Mouse (Mus musculus) right cerebral cortex, postnatal 25 days (tissue): Measurements from ENCODE around the gene Alox15.
"Not testable (repeated sequence)": the region's sequence is repeated elsewhere in the genome, so short reads cannot be mapped to it uniquely, and the experiment has no call there.

Experiments
- DNase-seq: peaks from one replicate; pipeline ENCODE4 v3.0.0; 2022

The Alox15 gene

DNA sequence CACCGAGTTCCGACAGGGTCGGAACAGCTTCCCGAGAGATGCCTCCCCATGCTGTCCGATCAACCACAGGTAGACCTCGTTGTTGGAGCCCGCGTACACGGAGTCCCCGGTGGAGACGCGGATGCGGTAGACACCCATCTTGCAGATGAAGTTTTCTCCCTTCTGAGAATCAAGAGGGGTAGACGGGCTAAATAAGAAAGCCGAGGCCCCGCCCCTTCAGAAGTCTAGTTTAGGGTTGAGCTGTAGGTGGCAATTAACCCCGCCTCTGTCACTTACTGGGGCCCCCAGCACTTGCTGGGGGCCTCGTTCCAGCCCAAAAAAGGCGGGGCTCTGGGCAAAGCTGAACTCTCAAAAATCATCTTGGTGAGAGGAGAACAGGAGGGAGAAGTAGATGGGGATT lies at the start of gene Alox15:
Gene Alox15 (minus strand): TSS at position 164 of the 400 bp plus-strand sequence.
- no peak for DNase-seq

DNA sequence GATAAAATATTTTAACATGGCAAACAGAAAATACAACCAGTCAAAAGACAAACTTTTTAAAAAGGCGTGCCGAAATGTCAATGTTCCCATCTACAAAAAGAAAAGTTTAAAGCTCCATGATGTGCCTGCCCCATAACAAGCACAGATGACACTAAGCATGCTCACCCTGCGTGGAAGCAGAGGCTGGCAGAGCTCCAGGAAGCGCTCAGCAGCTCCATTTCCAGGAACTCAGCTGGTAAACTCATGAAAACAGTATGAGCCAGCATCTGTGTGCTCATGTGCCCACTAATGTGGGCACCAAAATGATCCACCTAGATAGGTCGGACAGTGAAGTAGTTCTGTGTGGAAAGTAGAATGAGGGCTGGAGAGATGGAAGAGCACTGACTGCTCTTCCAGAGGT lies 37.6 kb upstream of the Alox15 start:
- no peak for DNase-seq

DNA sequence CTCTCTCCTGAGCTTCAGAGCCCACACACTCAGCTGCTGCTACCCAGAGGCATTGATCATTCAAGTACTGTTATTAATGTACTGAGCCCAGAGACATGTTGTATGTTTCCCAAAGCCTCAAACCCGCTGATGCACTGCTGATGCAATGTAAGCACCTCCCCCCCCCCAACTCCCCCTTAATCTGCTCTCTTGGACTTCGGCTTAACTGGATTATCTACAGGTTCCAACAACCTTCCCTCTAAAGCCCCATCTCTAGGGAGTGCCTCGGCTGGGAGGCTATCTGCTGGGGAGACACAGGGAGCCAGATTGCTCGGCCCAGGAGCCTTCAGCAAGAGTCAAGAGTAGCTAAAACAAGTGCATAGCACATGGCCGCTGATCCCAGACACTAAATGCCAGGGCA lies 35.6 kb upstream of the Alox15 start:
- no peak for DNase-seq

DNA sequence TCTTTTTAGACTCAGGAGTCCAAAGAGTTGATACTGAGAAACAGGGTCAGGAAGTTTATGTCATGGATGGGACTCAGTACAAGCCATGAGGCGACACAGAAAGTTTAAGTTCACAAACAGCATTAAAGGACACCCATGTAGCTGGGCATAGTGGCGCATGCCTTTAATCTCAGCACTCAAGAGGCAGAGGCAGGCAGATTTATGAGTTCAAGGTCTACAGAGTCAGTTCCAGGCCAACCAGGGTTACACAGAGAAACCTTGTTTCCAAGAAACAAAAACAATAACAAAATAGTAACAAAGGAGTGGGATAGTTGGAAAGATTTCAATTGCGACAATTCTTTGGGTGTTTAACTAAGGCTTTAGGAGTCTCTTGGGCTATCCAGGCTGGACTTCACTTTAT lies 32.3 kb upstream of the Alox15 start:
- DNase-seq: no peak

DNA sequence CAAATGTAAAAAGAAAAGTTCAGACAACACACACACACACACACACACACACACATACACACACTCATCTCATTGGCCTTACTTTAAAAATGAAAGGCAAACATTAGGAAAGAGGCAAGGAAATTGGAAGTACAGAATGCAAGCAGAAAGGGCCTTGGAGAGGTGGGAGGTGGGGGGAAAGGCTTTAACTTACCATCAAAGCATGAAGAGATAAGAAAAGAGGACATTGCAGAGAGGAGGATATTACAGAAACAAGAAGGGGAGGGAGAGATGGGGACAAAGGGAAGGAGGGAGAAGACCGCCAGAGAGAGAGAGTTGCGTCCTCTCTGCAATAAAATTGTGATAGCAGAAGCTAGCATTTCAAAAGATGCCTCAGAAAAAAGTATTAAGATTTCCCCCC lies 29.5 kb upstream of the Alox15 start:
- no peak for DNase-seq

DNA sequence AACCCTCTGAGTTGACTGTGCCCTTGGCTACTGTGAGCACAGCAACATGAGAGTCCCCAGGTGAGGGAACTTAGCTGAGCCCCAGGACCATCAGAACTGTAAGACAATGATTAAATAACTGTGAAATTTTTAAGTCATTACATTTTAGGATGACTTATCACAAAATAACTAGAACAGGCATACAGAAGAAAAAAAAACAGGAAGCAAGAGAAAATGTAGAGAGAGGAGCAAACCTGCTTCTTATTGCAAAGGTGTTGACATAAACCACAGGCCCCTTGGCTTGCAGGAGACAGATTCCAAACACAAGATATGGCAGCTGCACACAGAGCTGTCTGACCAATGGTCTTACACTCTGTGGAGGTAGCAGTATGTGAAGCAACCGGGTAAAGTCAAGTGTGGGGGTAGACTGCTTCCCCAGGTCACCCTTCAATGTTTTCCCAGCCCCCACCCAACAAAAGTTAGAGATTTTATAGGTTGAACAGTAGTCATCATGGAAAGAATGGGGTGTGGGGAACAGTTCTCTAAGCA lies 28.7 kb upstream of the Alox15 start:
- no peak for DNase-seq

DNA sequence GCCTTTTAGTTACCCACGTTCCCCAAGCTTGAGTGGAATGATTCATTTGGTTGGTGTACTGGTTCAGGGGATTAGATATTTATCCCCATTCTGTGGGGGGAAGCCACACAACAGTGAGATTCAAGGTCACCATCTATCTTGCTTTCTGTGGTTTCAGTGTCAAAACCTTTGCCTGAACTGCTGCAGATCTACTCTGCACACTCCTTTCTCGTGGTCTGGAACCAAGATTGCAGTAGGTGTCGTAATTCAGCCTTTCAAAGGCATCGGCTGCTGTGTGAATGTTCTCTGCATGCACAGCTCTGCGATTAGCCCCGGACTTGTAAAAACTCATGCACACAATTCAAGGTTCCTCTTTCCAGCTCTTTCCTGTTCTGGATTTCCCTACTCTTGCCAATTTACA lies 24.2 kb upstream of the Alox15 start:
- no peak for DNase-seq

DNA sequence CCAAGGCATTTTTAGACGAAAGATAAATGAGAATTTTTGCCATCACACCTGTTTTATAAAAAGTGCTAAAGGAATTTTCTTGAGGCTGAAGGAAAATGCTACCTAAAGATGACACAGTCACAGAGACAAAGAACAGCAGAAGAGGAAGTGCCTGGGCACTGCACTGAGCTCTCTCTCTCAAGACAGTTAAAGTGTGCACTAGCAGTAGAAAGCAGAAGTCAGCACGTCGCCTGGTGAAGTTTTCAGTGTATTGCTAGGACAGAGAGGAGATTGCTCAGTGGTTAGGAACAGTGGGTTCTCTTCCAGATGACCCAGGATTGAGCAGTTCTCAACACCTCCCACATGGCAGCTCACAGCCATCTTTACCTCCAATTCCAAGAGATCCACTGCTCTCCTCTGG lies 22.5 kb upstream of the Alox15 start:
- no peak for DNase-seq

DNA sequence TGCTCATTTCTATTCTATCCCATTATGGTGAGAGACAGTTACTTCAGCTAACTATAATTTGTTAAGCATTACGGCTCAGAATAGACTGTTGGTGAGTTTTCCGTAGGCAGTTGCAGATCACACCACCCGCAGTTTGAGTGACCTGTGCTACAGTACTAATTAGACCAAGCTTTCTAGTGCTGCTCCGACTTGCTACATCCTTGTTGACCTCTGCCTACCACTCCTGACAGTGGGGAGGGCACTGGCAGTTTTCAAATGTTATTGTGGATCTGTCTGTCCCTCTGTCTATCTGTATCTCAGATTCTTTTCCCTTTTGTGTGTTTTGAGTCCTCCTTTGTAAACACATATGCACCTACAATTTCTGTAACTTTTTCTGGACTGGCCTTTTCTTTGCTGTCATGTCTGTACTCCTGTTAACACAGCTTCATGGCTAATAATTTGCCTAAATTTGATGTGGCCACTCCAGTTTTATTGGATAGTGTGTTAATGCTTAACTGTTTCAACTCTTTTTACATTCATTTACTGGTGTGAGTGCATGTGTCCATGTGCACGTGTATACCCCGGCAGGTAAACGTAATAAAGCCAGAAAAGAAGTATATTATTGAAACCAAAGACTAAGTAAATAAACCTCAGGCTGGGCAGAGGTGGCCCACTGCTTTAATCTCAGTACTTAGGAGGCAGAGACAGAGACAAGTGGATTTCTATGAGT lies 21.2 kb upstream of the Alox15 start:
- no peak for DNase-seq

DNA sequence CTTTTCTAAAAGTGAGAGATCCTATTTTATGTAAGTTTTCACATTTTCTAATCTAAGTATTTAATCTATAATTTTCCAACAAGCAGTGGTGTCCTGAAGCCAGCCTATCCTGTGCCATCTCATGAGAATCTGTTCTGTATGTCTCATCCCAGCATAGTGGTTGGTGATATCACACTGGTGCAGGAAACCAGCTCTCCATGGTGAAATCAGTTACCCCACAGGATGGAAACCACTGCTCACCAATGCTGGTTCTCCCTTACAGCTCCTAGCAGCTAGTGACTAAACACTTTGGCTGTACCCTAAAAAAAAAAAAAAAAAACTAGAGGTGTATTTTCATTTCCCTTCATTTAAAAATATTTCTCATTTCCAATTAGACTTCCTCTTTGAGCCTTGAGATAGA lies 20.6 kb upstream of the Alox15 start:
- DNase-seq: no peak

DNA sequence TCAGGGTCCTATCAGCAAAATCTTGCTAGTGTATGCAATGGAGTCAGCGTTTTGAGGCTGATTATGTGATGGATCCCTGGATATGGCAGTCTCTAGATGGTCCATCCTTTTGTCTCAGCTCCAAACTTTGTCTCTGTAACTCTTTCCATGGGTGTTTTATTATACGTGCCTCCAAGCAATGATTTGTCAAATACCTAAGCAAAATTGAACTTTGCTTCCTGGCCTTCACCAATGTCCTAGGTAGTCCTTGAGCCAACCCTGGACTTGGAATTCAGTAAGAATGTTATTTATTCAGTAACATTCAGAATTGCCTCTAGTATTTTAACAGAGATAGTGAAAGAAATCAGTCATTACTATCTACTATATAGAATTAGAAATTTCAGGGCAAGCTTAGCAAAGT lies 16.8 kb upstream of the Alox15 start:
- not testable (repeated sequence) for DNase-seq

DNA sequence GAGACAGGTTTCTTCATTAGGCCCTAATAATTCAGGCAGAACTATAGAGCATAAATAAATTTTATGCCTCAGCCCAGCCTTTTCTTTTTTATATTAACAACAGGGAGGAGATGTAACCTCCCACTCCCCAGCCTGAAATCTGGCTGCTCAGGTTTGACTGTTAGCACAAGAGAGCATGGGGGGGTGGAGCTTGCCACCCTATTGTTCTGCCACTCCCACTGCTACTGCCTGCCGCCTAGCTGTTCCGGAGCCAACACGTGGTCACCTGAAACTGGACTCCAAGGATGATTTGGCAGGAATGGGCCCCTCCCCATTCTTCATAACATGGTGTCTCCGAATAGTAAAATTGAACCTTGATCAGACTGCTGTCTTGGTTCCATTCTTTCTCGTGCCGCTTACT lies 15.9 kb upstream of the Alox15 start:
- DNase-seq: not testable (repeated sequence)

DNA sequence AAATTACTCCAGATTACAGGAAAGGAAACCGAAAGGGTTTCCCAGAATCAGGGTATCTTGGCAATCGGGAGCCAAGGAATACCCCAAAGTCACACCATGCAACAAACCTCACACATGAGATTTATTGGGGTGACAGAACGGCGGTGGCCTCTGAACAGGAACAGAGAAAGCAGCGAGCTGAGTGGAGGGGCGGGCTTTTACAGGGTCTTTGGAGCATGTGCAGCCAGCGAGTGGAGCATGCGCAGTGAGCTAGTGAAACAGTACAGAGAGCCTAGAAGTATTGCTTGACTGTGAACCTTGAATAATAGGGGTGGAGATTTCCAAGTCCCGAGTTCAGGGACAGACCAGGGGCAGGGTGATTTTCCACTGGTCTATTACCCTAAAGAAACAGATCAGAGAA lies 3.2 kb downstream of the Alox15 start:
- no peak for DNase-seq

DNA sequence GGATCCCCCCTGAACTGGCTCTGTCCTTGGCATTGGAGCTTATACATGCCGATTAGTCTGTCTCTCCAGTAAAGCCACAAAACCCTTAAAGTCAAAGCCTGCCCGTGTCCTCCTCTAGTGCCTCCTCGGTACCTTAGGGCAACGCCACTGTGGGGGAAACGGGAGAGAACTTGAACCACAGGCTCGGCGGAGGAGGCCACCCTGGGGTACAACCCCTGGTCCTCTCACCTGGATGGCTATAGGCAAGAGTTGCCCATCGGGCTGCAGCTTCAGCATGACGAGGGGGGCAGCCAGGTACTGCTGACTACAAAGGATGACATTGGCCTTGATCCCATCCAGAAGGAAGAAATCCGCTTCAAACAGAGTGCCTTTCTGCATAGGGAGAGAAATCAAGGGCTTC lies 4.0 kb downstream of the Alox15 start:
- no peak for DNase-seq

DNA sequence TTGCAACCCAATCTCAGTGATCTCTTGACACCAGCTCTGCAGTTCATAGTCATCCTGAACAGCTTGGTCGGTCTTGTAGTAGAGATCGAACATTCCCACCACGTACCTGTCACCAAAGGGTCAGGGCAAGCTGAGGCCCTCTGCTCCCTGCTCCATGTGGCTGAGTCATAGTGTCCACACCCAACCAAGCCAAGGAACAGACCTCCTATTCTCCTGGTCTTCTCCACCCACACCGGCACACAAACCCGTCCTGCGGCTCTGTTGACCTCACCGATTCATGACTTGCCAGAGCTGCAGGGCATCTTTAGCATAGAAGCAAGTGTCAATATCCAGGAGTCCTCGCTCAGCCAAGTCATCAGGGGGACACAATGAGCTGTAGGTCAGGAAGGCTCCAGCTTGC lies 6.3 kb downstream of the Alox15 start:
- DNase-seq: no peak

DNA sequence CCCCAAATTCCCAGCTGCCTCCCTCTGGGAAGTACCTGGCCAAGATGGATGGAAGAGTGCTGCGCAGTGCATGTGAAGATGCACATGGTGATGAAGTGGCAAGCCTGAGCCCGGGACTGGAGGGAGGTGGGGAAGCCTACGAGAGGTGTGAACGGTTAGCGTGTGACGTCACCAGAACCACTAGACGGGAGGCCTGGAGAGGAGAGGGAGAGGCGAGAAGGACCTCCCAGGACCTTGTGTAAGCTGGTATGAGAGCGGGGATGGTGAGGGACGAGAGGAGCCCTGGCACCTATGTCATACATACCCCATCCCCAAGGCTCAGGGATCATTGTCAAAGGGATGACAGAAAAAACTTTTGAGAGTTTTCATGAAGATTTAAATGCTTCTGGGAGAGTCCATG lies 6.8 kb downstream of the Alox15 start:
- no peak for DNase-seq

DNA sequence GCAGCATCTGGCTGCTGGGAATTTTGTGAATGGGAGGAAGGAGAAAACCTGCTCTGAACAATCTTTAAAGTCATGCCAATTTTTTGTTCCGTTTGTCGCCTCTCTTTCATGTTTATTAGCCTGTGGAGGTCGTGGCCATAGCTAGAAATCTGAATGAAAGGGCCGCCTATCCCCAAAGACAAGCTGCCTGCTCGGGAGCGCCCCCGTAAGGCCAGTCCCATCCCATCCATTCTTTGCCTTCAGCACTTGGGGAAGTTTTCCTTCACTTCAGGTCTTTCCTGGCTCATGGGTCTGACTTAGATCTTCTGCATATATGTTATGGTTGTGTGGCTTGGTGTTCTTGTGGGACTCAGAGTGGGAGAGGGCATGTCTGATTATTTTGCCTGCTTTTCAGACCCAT lies 12.3 kb downstream of the Alox15 start:
- DNase-seq: no peak

DNA sequence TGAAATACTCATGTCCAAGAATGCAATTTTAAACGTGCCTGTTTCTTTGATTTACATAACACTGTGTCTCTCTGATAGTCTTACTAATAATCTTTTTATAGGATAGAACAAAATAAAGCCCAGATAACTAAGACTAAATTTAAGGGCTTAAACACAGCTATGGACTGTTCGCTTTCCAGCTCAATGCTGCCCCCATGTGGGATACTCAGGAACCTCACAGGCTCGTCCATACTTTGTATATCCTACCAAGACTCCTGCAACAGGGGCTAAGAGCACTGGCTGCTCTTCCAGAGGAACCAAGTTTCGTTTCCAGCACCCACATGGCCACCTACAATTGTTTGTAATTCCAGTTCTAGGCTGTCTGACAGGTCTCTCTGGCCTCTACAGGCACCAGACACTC lies 17.4 kb downstream of the Alox15 start:
- peak; percentile 42 for DNase-seq

DNA sequence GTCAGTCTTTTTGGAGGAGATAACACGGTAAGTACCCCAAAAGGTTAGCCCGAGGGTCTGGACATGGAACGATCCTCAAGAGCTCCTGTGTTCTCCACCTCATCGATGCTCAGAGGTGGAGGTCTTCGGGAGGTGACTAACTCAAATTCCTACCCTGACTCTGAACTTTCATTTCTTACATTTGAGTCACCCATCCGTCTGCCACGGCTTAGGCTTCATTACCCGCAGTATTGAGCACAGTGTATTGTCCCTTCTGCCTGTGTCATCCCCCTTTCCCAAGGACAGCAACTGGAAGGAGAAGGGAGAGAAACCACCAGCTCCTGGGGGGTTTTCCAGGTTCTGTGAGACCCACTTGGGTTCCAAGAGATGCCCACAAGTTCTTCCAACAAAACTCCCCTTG lies 27.1 kb downstream of the Alox15 start:
- DNase-seq: no peak

DNA sequence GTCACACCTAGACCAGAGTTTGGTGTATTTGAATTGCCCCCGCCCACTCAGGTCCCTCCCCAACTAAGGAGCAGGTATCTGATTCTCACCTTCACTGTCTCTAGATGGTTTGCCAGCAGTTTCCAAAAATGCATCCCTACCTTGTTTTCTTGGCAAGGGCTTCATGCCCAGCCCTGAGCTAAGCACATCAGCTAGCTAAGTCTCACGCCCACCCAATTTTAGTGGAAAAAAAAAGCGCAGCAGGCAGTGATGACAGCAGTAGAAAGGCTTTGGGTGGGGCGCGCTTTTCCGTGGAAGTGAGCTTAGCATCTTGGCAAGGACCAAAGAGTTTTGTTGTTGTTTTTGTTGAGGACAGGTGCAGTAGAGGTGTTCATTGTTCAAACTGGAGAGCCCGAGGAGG lies 29.3 kb downstream of the Alox15 start, which contains the start of gene Alox12e:
Gene Alox12e (minus strand): TSS at position 101 of the 400 bp plus-strand sequence.
- no peak for DNase-seq

DNA sequence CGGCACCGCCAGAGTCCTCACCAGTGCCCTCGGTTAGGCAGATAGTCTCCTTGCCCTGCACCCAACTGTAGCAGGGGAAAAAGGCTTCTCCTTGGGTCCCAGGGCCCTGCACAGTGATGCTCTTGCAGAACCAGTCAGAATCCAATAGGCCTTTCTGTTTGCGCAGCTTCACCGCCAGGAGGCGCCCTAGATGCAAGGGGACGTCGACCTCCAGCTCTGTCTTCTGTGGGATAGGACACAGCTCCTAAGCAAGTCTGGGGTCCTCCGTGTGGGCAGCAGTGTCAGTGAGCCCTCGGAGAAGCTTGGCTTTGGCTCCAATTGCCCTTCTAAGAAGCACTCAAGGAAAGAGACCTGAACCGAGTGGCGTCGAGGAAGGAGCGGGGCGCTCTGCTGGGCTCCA lies 30.2 kb downstream of the Alox15 start:
- no peak for DNase-seq

DNA sequence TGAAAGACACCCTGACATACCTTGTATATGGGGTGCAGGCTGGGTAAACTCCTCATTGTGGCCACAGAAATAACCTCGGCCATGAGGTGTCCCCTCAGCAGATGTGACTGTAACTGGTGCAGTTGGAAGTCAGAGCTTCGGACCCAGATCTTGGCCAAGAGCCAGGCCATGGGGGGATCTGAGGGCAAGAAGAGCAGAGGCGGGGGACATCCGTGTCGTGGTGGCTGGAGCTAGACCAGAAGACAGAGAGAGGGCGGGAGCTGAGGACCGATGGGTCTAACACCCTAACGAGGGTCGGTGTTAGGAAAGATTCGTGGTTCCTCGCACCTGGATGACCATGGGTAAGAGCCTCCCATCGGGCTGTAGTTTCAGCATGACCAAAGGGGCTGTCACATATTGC lies 32.2 kb downstream of the Alox15 start:
- DNase-seq: no peak

DNA sequence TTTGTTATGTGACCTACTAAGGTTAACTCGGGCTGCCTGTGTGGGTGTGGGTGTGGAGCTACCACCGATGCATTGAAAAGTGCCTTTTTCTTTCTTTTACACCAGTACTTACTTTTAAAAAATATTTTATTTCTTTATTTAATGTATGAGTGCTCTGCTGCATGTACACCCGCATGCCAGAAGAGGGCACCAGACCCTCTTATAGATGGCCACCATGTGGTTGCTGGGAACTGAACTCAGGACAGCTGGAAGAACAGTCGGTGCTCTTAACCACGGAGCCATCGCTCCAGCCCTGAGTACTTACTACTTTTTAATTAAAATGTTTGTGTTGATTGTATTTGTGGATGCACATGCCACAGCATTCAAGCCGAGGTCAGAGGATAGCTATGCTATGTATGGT lies 38.0 kb downstream of the Alox15 start:
- DNase-seq: no peak

DNA sequence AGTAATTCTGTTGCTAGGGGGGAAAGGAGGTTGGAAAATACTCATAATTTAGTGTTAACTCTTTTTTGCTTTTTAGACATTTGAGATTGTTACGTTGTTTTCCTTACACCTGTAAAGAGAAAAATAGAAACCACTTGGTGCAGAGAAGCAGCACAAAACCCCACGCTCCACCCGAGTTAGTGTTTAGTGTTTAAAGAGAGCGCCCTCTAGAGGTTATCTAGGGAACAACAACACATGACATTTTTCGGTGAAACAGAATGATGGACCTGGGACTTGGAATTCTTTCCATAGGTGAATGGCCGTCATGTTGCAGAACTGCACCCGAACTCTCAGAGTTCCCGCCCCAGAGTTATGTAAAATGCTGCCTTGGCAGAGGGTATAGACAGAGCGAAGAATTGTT lies 42.5 kb downstream of the Alox15 start:
- DNase-seq: no peak

DNA sequence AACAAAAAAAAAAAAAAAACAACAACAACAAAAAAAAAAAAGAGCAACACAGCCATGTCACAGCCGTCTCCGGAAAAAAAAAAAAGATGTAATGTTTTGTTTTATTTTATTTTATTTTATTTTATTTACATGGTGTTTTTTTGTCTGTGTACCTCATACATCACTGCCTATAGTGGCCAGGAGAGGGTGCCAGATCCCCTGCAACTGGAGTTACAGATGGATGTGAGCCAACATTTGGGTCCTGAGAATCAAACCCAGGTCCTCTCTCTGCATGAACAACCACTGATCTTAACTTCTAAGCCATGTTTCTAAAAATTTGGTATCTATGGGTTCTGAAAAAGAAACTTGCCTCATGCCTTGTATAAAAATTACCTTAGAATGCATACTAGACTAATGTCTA lies 43.5 kb downstream of the Alox15 start:
- no peak for DNase-seq
